Mouse (Mus musculus): Measurements from ENCODE around the gene Tnfrsf1b.
A peak's percentile ranks its signal among the peaks of the same experiment; 100 is the strongest.

Tnfrsf1b gene

DNA sequence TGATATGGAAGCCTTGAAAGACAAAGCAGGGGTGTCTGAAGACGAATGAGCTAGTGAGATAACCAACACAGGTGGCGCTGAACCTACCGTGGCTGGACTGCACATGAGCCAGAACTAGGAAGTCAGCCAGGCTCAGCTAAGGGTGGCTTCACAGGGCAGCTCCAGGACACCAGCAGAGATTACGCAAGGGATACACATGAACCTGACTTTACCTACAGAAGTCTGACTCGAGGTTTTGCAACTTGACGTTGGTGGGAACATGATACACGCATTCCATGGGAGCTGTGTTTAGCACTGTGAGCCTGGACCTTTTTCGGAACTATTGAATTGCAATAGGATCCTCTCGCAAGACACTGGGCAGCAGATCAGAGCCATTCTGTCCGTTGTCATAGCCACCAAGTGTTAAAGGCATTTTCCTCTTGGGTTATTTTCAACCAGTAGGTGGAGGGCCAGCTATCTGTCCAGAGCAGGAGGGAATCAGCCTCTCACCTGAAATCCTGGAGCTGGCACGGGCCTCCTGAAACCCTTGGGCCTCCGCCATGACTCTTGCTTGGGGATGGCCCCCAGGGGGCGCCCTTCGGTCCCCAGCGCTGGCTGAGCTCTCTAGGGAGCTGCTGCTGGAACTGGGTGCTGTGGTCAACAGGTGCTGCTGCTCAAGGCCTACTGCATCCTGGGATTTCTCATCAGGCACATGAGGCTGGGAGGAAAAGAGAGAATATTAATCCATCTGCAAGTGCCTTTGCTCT is 27.3 kb downstream of the Tnfrsf1b start:
- no peak for DNase-seq (ENCODE audit: inconsistent ontology term)

DNA sequence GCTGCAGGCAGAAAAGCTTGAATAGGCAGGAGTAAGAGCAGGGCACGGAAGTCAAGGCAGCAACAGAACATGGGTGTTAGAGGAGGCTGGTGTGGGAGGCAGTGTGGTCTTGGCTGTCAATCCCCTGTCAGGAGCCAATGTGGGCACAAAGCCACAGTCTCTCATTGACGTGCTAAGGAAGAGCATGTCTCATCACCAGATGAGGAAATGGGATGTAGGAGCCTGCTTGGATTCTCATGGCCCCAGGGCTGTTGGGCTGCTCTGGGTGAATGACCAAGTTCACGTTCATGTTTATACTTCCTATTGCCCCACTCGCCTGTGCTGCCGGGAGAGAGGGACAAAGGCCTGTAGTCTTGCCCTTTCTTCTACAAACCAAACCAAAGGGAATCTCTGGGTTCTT is 28.8 kb downstream of the Tnfrsf1b start:
- DNase-seq (ENCODE audit: inconsistent ontology term), result peak; percentile 49

DNA sequence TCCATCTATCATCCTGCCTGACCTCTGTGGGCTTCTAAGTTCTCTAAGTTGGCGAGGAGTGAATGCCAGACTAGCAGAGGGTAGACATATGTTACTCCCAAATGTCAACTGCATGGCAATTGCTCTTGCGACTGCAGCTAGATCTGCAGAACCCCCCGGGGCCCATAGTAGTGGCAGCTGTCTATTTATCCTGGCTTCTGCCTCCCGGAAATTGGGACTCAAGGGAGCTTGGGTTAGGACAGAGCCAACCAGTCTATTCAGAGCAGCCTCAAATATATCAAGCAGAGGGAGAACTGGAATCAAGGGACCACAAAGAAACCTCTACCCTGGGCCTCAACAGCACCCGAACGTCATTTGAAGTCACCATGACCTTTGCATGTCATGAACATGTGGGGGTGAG is 29.6 kb downstream of the Tnfrsf1b start:
- DNase-seq (ENCODE audit: inconsistent ontology term), result no peak

DNA sequence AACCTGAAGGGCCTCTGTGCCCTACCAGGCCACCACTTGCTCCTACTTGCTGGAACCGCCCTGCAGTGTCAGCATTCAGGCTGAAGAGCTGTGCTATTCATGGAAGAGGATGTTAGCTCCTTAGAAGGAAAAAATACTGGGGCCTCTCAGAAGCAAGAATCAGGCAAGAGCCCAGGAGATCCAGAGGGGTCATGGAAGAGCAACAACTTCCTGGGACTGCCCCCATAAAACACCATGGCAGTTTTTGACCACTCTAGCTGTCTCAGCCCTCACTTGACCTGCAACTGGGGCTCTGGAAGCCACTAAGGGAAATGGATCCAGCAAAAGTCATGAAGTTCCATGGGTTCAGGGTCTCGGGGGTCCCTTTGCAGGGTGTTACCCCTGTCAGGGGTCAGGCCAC is 31.3 kb downstream of the Tnfrsf1b start:
- no peak for DNase-seq (ENCODE audit: inconsistent ontology term)

DNA sequence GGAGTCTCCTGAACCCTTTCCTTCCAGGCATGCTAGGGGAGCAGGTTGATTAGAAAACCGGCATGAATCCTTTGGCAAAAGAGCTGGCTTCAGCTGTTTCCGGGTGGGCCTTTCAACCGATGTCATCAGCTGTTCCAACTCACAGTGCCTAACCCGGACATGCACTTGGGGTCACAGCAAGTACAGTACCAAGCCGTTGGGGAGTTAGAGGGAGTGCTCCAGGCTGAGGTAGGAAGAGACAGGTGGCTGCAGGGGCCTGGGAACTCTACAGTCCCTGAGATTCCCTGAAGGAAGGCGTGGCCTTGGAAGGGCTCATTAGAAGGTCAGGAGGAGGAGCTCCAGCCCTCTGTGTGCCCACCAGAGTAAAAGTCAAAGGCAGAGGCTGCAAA is 31.9 kb downstream of the Tnfrsf1b start:
- no peak for DNase-seq (ENCODE audit: inconsistent ontology term)

DNA sequence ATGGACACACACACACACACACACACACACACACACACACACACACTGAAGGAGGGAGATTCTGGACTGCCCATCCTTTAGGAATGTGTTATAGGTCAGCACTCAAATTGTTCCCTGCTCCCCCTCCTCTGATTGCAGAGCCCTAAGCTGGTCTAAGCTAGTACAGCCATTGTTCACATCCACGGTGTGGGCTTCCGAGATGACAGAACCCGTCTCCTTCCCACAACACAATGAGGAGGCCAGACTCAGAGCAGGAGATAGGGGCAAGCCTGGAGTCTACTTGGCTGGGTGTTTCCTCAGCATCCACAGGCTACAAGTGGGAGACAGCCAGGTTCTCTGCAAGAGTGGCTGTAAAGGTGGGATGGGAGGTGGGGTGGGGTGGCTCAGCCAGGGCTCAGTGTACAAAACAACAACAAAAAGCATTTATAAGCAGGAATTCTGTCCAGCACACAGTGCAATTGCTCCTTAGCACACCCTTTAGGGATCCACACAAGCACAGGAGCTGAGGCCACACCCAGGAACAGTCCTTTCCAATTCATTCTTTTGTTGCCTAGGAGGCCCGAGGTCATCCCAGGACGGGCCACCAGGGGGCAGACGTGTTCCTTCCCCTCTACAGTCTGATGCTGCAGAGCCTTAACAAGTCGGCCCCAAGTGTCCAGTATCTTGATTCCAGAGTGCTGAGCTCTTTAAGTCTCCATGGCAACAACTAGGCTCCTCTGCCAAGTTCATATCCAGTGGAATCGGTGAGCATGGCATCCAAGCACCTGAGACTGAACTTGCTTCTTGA is 32.5 kb downstream of the Tnfrsf1b start:
- peak; percentile 93 for DNase-seq (ENCODE audit: inconsistent ontology term)

DNA sequence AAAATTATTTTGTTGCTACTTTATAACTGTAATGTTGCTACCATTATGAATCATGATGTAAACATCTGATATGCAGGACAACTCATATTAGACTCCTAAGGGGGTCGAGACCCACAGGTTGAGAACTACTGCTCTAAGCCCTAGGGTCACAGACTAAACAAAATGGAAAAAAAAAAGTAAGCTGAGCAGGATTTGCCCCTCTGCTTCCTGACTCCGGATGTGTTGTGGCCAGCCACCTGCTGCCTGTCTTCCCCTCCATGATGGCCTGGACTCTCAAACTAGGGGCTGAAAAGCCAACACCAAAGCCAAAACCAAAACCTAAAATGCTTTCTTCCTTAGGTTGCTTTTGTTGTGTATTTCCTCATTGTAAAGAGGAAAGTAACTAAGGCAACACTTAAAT is 35.6 kb downstream of the Tnfrsf1b start:
- no peak for DNase-seq (ENCODE audit: inconsistent ontology term)

DNA sequence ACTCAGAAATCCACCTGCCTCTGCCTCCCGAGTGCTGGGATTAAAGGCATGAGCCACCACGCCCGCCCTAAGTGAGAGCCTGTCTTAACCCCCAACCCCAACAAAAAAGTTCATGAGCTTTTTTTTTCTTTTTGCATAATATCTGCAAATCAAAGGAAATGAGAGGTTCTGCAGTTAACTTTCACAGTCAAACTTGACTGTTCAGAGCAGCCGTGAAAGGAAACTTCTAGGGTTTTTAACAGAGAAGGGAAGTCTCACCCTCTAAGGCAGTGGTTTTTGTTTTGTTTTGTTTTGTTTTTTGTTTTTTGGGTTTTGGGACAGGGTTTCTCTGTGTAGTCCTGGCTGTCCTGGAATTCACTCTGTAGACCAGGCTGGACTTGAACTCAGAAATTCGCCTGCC is 36.1 kb downstream of the Tnfrsf1b start:
- no peak for DNase-seq (ENCODE audit: inconsistent ontology term)

DNA sequence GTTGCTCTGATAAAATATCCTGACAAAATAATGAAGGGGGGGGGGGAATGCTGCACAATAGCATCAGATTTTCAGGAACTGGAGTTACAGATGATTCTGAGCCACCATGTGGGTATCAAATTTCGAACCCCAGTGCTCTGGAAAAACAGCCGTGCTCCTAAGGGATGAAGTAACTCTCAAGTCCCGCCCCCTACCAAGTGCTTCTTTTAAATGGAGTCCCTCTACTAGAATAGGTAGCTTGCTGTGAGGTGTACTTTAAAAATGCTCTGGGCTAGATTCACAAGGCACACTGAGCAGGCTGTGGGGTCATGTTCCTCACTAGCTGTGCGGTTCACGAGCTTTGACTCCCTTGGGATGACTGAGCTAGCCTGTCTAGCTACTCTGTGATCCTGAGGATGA is 37.0 kb downstream of the Tnfrsf1b start:
- no peak for DNase-seq (ENCODE audit: inconsistent ontology term)

DNA sequence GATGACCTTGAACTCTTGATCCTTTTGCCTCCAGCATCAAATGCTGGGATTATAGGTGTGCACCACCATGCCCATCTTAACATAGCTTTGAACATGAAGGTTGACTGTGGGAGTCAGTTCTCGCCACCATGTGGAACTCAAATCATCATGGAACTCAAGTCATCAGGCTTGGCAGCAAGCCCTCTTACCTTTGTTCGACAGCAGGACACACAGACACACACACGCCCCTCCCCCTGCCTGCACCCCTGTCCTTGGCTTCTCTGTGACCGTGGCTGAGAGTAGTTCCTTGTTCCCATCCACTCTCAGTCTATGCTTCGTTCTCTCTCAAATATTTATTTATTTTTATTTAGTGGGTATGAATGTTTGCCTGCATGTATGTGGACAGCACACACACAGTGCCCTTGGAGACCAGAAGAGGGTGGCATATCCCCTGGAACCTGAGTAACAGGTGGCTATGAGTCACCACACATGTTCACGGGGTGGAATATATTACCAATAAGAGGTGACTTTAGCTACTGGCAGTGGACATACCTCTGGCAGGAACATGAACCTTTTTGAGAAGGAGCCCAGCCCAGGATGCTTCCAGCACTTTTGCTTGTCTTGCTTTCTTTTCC is 37.5 kb downstream of the Tnfrsf1b start:
- DNase-seq (ENCODE audit: inconsistent ontology term), result no peak

DNA sequence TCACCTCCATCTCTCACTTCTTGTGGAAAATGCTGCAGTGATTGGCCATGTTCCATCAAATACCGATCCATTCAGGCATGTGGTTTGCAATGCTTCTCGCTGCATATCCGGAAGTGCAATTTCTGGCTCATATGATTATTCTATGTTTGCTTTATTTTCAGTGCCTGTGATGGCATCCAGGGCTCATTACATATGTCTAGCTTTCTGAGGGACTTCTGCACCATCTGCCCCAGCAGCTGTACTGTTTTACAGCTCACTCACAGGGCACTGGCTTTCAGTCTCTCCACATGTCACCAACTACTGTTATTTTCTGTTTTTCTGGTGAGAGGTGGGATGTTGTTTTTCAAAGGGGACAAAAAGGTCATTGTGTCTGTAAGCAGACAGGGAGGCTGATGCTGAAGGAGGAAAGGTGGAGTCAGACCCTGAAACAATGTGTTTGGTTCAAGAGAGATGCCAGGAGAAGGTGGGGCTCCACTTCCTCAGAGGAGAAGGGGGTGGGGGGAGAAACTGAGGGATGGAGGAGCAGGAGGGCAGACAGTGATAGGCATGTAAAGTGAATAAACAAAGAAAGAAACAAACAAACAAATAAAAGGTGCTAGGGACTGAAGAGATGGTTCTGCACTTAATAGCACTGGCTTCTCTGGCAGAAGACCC is 38.8 kb downstream of the Tnfrsf1b start:
- DNase-seq (ENCODE audit: inconsistent ontology term), result no peak

DNA sequence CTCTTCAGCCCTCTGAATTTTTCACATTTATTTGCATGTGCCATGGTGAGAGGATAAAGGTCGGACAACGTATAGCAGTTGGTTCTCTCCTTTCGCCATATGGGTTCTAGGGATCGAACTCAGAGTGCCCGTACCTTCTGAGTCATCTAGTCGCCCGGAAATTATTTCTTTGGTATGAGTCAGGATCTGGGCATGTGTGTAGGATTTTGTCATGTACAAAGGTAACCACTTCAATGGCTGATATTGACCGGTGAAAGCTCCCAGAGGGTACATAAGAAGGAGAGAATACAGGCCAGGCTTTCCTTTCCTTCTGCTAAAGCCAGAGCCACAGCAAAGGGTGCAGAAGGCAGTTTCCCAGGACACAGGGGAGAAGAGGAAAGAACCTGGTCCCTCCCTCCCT is 41.9 kb downstream of the Tnfrsf1b start:
- DNase-seq (ENCODE audit: inconsistent ontology term), result no peak

DNA sequence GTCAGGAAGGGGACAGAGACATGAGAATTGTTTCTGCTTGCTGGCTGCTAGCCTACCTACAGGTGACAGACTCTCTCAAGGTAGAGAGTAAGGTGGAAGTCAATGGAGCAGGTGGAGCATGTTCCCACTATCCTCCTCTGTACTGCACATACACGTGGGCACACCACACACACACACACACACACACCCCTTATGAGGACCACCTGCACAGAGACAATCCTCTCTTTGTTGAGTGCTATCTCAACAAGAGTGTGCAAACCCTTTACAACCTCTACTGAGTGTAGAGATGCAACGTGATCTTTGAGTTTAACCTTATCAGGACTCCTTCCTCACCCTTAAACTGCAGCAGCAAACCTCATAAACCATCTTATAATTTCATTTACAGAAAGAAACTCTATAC is 43.4 kb downstream of the Tnfrsf1b start:
- no peak for DNase-seq (ENCODE audit: inconsistent ontology term)

DNA sequence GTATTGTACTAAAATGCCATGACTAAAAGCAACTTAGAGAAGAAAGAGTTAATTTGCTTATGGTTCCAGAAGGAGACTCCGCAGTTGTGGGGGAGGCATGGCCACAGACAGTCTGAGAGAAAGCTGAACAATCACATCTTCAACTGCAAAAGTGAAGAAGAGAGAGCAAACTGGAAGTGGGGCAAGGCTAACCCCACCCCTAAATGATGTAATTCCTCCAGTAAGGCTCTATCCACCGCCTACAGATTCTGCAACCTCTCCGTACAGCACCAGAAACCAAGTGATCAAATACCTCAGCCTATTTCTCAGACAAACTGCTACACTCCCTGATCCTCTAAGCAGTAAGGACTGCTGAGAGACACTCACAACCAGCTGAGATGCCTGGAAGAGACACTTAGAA is 45.2 kb downstream of the Tnfrsf1b start:
- DNase-seq (ENCODE audit: inconsistent ontology term), result no peak

DNA sequence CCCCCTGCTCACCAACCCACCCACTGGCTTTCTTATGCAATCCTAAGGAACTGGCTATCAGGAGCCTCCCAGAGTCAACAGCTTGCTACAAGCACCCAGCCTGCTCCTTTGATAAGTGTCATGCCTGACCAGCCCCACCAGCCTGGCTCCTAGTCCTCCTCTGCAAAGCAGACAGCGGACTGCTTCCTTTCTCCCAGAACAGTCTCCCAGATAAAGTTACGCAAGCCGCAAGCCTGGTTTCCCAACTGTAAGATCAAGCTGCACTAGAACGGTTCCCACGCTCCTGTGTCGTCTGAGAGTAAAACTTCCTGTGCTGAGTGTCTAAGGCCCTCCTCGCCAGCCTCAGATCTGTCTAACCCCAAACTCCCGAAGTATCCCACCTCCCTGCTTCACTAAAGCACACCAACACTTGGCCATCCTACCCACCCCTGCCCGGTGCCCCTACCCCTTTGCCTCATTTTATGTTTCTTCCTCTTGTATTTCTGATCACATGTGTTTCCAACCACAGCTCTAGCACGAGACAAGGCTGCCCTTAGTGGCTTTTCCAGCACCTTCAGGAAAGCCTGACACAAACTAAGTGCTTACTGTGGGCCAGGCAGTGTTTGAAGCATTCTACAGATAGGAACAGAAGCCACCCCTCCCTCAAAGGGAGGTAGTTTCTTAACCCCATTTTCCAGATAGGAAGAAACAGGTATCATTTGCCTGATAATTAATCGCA is 46.5 kb downstream of the Tnfrsf1b start:
- DNase-seq (ENCODE audit: inconsistent ontology term), result no peak

DNA sequence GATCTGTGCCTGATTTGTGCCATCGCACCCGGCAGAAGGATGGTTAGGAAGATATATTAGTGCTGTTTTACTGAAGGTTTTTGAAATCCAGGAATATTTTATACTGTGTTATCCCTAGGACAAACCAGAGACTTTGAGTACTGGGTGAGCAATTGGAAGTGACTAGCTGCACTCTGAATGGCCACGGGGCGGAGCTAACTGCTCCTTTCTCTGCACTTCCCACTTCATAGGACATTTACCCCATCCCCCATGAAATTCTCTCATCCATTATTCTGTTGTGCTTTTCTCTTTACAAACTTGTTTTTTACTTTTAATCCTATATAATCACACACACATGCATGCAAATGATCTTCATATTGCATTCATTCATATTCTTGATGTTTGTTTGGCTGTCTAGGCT is 50.1 kb downstream of the Tnfrsf1b start:
- DNase-seq (ENCODE audit: inconsistent ontology term), result no peak

DNA sequence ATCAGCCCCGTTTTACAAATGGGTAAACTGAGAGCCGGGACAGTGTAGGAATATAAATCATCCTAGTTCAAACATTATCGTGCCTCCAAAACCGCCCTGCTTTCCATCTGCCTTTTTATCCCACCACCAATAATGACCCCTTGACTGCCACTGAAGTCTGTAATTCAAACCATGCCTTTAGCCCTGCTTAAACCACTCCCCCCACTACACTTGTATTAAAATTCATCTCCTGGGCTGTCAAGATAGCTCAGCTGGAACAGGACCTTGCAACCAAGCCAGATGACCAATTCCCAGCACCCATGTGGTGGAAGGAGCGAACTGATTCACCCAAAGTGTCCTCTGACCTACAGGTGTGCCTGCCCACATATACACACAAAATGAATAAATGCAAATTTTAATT is 51.5 kb downstream of the Tnfrsf1b start:
- DNase-seq (ENCODE audit: inconsistent ontology term), result no peak

DNA sequence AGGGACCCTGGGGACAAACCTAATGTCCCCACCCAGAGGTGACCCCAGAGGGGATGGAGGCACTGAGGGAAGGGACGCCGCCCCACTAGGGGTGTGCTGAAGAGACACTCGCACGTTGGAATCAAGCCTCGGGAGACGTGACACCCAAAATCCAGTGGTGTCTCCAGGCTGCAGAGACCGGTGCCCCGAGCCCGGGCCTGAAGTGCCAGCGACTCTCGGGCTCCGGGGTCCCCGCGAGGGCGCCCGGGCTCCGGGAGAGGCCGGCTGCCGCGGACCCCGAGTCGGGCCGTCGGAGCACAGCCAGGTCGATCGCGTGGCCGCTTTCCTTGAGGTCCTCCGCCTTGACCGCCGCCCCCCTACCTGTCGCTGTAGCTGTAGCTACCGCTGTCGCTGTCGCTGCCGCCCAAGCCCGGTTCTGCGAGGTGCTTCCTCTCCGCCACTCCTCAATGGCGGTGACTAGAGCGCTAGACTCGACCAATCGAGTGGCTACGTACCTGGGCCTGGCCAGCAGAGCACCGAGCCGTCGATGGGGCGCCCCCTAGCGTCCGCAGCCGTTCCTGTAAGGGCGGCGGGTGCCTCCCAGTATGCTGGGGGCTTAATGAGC is 52.0 kb downstream of the Tnfrsf1b start, which contains the start of gene Vps13d:
TSS of gene Vps13d (minus strand) at position 447 of the 604 bp plus-strand sequence.
- DNase-seq (ENCODE audit: inconsistent ontology term), result peak; percentile 92

DNA sequence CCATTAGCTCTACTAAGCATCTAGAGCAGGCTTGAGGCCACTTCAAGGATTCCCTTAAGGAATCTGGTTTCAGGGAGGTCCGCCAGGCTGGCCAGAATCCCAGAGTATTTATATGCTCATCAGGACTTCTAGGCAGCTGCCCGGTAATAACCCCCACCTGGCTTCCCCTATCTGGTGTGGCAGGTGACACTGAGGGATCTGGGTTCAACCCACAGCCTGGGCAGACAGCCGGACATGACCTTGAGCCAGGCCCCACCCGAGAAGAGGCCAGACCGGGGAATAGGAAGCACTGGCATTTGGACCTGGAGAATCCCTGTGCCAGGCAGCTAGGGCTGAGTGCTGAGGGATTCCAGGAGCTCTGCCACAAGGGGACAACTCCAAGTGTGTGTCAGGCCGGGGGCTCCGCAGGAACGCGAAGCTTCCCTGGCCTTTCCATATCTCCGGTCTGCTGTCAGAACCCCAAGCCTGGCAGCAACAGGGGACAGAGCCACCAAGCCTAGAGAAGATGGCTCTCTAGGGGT is 52.6 kb downstream of the Tnfrsf1b start:
- peak; percentile 57 for DNase-seq (ENCODE audit: inconsistent ontology term)

DNA sequence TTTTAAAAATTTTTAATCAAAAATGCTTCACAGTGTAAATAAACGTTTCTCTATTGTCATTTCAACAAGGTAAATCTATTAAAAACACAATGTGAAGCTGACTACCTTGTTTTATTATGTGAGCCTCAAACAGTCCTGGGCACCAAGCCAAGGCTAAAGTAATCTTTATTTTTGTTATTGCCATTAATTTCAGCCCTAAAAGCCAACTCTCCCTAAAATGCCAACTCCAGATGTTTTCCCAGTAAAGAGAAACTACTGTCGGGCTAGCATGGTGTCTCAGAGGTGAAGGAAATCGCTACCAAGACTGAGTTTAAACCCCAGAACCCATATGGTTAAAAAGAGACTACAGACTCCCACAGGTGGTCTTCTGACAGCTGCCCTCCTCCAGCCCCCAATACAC is 53.3 kb downstream of the Tnfrsf1b start:
- no peak for DNase-seq (ENCODE audit: inconsistent ontology term)

DNA sequence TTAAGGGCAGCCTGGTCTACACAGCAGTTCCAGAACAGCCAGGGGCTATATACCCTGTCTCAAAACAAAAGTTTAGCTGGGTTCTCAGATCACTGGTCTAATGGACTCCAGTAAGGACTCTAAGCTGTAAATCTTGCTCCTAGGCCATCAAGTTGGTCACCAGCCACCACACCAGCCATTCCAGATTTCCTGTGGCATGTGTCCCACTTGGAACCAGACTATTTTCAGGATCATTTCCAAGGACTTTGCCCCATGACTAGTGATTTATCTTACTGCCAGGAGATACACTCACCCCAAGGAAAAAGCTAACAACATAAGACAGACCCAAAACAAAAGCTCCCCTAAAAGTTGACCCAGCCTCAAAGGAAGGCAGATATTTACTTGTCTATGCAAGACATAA is 54.0 kb downstream of the Tnfrsf1b start:
- no peak for DNase-seq (ENCODE audit: inconsistent ontology term)
